Mouse (Mus musculus) kidney, adult 2 months (tissue): ENCODE measurements around the gene Trak1. TPM values are rescaled to one million over a fixed set of nuclear protein-coding genes. Genes with fewer than 3 reads are reported as not detected.

Source experiments
- DNase-seq: peaks from one replicate; pipeline ENCODE4 v3.0.0; 2021
- H3K27ac ChIP-seq: fragments of 200-500 bp; 2 replicates; pipeline ENCODE4 v1.5.1; 2012; ENCODE audit warnings: low read depth, low read length, control low read depth, inconsistent platforms; ENCODE audit not compliant: insufficient read depth
- H3K27me3 ChIP-seq: fragments of 200-500 bp; replicated peaks from 2 replicates; pipeline ENCODE4 v1.6.1; 2012; ENCODE audit warnings: mild to moderate bottlenecking, moderate library complexity, low read length, inconsistent platforms; ENCODE audit not compliant: control insufficient read depth, insufficient read depth
- H3K36me3 ChIP-seq: fragments of 200-500 bp; 2 replicates; pipeline ENCODE4 v1.6.1; 2012; ENCODE audit warnings: mild to moderate bottlenecking, moderate library complexity, low read length, inconsistent platforms; ENCODE audit not compliant: control insufficient read depth, insufficient read depth
- H3K4me1 ChIP-seq: fragments of 200-500 bp; 2 replicates; pipeline ENCODE4 v1.6.1; 2011; ENCODE audit warnings: low read length; ENCODE audit not compliant: control insufficient read depth, insufficient read depth
- H3K4me3 ChIP-seq: fragments of 200-500 bp; 2 replicates; pipeline ENCODE4 v1.5.1; 2011; ENCODE audit warnings: mild to moderate bottlenecking, low read depth, low read length, control low read depth; ENCODE audit not compliant: insufficient read depth
- CTCF ChIP-seq: fragments of 200-500 bp; conservative IDR thresholded peaks from 2 replicates; pipeline ENCODE4 v1.5.1; 2011; ENCODE audit warnings: low read depth, mild to moderate bottlenecking, control low read depth, low read length, moderate library complexity, mixed read lengths; ENCODE audit not compliant: insufficient read depth, insufficient read length
- POLR2A ChIP-seq: fragments of 200-500 bp; IDR thresholded peaks from one replicate; pipeline ENCODE4 v1.6.1; 2011; ENCODE audit warnings: low read depth, low read length, control low read depth
- WGBS: fragments of 180-500 bp; shearing (Covaris S2); methylation state at CpG from one replicate; pipeline ENCODE4 v1.1.7; 2018; 5-methylcytosine and 5-hydroxymethylcytosine counted together
- polyA plus RNA-seq: library from polyadenylated mRNA; depleted of rRNA; stranded (reverse); fragments of >200 nt; gene quantifications from 2 replicates; pipeline ENCODE4 v1.2.3, GENCODE M21; 2012; rRNA removed

Gene Trak1
- 65.1 and 65.2 TPM in 2 replicates for polyA plus RNA-seq

DNA sequence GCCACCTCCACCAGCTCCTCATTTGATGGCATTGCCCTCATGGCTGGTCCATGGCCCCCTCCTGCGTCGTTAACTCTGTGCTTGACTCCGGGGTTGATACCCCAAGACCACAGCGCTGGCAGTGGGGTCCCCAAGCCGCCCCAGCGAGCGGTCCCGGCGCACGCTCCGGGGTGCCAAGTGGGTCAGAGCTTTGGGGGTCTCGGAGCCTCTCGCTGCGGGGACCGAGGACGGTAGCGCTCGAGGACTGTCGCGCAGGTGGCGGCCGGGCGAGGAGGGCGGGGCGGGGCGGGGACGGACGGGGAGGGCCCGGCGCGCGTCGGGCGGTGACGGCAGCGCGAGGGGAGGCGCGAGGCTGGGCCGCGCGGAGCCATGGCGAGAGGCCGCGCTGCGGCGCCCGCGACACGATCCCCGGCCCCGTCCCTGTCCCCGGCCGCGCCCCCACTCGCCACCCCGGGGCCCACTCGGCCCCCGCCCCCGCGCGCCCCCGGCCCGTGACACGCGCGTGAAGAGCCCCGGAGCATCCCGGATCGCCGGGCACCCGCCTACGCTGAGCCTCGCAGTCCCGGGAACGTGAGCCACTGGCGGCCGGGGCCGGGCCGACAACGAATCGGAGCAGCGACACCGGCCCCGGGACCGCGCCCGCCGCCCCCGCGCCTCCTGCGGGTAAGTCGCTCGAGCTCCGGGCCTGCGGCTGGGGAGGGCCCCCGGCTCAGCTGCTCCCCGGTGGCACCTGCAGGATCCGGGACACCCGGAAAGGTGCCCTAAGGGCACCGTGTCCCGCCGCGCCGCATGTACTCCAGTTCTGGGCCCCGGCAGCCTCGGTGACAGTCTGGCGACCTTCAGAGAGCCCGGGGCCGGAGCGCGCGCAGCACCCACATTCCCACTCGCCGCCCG, at the start of gene Trak1:
Gene Trak1, plus strand, starts transcription at position 332 of the 894 bp plus-strand sequence.
- Histone ChIP-seq H3K36me3 (no peaks in the 10 kb centered on the region), H3K27me3 (no peaks in the 10 kb centered on the region), H3K4me3 (peak within 1 kb of the TSS; percentile 84), H3K4me1 (peaks cover 26% of the 10 kb centered on the region), H3K27ac (peak within 1 kb of the TSS; percentile 88)
- TF ChIP-seq POLR2A (no peak), CTCF (no peak)
- under 1% methylated on average over 91 of the region's 116 CpGs for WGBS
- DNase-seq: peak; percentile 74

DNA sequence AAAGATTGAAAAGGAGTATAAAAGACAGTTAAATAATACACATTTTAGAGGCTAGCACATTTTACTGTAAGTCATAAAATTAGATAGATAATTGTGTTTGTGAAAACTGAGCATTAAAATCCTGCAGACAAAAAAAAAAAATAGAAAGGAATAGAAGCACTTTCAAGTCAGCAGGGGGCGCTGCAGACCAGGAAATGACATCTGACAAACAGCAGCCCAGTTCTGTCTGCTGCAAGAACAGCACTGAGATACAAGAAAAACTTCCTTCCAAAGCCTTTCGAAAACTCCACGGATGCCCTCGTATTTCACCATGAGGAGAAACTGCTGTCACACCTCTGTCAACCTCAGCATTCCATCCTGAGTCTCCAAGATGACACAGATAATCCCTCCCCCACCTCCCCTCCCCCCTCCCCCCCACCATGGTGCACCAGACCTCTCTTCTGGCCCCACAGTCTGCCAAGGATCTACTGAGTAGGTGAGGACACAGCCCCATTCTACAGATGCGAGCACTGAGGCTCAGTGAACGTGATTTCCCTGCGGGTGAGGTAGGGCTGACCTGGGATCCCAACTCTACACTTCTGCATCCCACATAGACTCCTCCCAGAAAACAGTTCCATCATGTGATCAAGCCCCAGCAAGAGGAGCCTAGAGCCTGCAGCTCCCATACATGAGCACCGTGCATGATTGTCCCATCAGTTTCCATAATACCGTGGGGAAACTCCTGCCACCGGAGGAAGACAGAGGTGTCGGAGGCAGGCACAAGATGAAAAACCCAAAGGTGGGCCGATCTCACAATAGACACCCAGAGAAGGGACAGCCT, 49.1 kb upstream of the Trak1 start:
- 59% methylated on average over 12 of the region's 12 CpGs for WGBS
- H3K4me1 ChIP-seq: no peaks in the 10 kb centered on the region
- H3K4me3 ChIP-seq: no peak overlapping the region
- TF ChIP-seq CTCF (peak; percentile 82), POLR2A (no peak)
- DNase-seq: peak; percentile 86
- H3K27me3 ChIP-seq: no peaks in the 10 kb centered on the region
- no peaks in the 10 kb centered on the region for H3K36me3 ChIP-seq
- no peak overlapping the region for H3K27ac ChIP-seq

DNA sequence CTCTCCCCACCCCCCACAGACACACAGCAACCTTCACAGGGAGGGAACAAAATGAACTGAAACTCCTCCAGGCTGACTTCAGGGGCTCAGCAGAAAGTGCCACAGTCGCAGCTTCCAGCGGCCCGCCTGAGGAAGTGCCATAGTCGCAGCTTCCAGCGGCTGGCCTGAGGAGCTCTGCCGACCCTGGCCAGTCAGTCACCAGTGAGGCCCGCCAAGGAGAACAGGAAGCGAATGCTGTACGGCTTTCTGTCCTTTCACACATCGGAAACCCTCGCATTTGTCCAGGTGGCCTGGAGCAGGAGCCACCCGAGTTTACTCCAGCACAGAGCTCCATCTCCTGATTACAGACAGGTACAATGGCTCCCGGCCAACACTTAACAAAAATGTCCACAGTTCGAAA, 47.5 kb upstream of the Trak1 start:
- Histone ChIP-seq H3K27ac (no peak overlapping the region), H3K4me1 (no peaks in the 10 kb centered on the region), H3K4me3 (no peak overlapping the region), H3K27me3 (no peaks in the 10 kb centered on the region), H3K36me3 (no peaks in the 10 kb centered on the region)
- 58% methylated on average over 14 of the region's 14 CpGs for WGBS
- peak; percentile 5 for DNase-seq
- TF ChIP-seq POLR2A (no peak), CTCF (no peak)

DNA sequence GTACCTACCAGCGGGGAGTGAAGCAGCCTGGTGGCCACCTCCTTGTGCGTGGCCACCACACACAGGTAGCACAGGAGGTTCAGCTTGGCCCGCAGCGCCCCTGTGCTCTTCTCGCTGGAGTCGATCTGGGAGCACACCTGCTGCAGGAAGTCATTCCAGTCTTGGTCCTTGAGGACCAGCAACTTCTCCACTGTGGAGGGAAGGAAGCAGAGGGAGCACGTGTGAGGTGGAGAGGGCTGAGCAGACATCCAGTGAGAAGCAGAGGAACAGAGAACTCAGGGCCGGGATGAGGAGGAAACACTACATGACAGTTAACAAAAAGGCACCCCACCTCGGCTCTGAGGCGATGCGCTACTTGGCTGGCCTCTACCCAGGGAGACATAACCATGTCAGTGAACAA, 46.4 kb upstream of the Trak1 start:
- 94% methylated on average over 11 of the region's 11 CpGs for WGBS
- no peak overlapping the region for H3K27ac ChIP-seq
- H3K4me1 ChIP-seq: no peaks in the 10 kb centered on the region
- H3K4me3 ChIP-seq: no peak overlapping the region
- DNase-seq: no peak
- no peaks in the 10 kb centered on the region for H3K27me3 ChIP-seq
- H3K36me3 ChIP-seq: no peaks in the 10 kb centered on the region
- TF ChIP-seq POLR2A (no peak), CTCF (no peak)

DNA sequence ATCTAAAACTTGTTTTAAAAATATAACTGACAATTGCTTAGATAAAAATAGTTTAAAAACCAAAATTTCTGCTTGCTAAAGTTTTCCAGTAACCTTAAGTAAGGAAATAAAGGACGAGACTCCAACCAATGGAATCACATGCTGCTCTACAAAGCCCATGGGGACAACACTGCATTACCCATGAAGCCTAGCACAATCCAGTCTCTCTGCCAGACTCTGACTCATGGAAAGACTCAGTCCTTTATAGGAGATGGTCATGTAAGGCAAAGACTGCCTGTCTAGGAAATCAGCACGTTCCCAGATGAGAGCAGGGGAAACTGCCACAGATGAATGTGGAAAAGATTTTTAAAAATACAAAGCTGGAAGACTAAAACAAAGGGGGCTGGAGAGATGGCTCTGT, 43.3 kb upstream of the Trak1 start:
- no peak for DNase-seq
- H3K27me3 ChIP-seq: no peaks in the 10 kb centered on the region
- TF ChIP-seq CTCF (no peak), POLR2A (no peak)
- H3K4me1 ChIP-seq: no peaks in the 10 kb centered on the region
- WGBS: 72% methylated on average over 2 of the region's 2 CpGs
- H3K27ac ChIP-seq: no peak overlapping the region
- H3K4me3 ChIP-seq: no peak overlapping the region
- H3K36me3 ChIP-seq: no peaks in the 10 kb centered on the region

DNA sequence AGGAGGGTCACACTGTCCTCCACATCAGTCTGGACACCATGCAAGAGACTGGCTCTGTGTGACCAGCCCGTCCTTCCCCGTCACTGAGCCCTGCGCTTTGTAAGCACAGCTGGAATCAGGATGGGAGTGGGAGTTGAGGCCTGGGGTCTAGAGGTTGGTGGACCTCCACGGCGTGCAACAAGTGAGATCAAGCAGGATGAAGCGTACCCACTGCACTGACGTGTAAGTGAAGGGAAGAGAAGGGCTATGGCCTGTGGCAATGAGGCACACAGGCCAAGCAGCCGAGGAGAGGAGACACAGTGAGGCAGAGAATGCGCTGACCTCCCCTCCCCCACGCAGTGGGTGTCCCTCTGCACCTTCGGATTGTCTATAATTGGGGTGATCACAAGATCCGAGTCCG, 42.5 kb upstream of the Trak1 start:
- no peak for DNase-seq
- H3K36me3 ChIP-seq: no peaks in the 10 kb centered on the region
- H3K4me3 ChIP-seq: no peak overlapping the region
- 96% methylated on average over 13 of the region's 13 CpGs for WGBS
- H3K4me1 ChIP-seq: no peaks in the 10 kb centered on the region
- no peaks in the 10 kb centered on the region for H3K27me3 ChIP-seq
- no peak overlapping the region for H3K27ac ChIP-seq
- TF ChIP-seq POLR2A: no peak
- TF ChIP-seq CTCF: no peak

DNA sequence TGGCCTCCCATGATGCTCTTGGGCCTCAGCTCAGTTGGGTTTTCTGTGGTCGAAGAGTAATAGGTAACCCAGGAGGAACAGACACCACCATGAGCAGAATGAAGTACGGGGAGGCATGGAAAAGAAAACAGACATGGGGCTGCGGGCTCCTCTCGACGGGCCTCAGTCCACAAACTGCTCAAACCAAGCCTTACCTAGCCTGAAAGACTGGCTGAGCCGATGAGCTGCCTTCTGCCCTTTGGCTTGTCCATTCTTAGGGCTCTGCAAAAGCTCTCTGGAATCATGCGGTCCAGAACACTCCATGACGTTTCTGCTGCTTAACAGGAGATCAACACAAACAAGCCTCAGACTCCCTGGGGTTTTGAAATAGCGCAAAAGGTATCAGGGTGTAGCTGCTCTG, 40.2 kb upstream of the Trak1 start:
- 81% methylated on average over 9 of the region's 9 CpGs for WGBS
- Histone ChIP-seq H3K4me3 (no peak overlapping the region), H3K36me3 (no peaks in the 10 kb centered on the region), H3K4me1 (no peaks in the 10 kb centered on the region), H3K27me3 (no peaks in the 10 kb centered on the region), H3K27ac (no peak overlapping the region)
- TF ChIP-seq POLR2A: no peak
- no peak for TF ChIP-seq CTCF
- no peak for DNase-seq
